Mouse (Mus musculus) bone marrow, adult 2 months (tissue): Measurements from ENCODE around the gene S1pr4.

Experiments used
- CTCF ChIP-seq: fragments of 200-500 bp; IDR thresholded peaks from 2 replicates; pipeline ENCODE4 v1.5.1; 2011; ENCODE audit warnings: low read length, control low read depth; ENCODE audit not compliant: control insufficient read depth, insufficient read depth
- POLR2A ChIP-seq: fragments of 200-500 bp; IDR thresholded peaks from 2 replicates; pipeline ENCODE4 v1.6.1; 2011; ENCODE audit warnings: low read depth, mild to moderate bottlenecking, control low read depth, low read length, borderline replicate concordance; ENCODE audit not compliant: control insufficient read depth

DNA sequence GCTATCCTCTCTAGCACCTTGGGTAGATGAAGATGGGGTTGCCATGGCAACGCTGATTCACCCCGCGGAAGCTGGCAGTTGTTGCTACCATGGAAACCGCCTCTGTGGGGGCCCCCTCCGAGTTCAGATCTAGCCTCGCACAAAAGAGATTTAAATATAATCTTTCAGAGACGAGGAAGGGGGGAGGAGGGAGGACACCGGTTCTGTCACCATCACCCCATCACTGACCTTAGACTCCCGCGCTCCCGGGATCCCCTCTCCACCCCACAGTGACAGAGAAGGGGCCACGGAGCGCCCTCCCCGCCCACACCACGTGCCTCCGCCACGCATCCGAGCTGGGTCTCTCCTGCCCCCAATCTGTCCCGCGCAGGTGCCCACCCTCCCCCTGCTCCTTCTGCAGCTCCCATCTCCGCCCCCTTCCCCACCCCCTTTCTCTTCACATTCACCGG, 26.9 kb downstream of the S1pr4 start:
- TF ChIP-seq CTCF (no peak), POLR2A (no peak)
